Mouse (Mus musculus) lung, postnatal 14 days (tissue): ENCODE measurements at regions not wholly inside any gene's neighbourhood (a gene's known extent, or its start where the extent isn't known, plus 50 kb on each side); places are given as distances from the start of the nearest gene placed in this dataset.
A peak's percentile ranks its signal among the peaks of the same experiment; 100 is the strongest.

Experiments used
- DNase-seq: peaks from one replicate; pipeline ENCODE4 v3.0.0; 2021

- DNase-seq: no peak
Measured at GRCm38 (mm10) chr9:13905086-13905669, 77.7 kb downstream of the Fam76b start.

- no peak for DNase-seq
Measured at GRCm38 (mm10) chr9:13906736-13907135, 79.2 kb downstream of the Fam76b start.

- DNase-seq: no peak
Measured at GRCm38 (mm10) chr9:13909604-13910003, 82.1 kb downstream of the Fam76b start.

GRCm38 (mm10) chr9:13910091-13910490 is 82.6 kb downstream of the Fam76b start:
- DNase-seq: no peak

GRCm38 (mm10) chr9:13913459-13913858 is 85.9 kb downstream of the Fam76b start:
- DNase-seq: no peak

- DNase-seq: no peak
Measured at GRCm38 (mm10) chr9:13914131-13914530, 86.6 kb downstream of the Fam76b start.

GRCm38 (mm10) chr9:13914847-13915246 is 87.3 kb downstream of the Fam76b start:
- DNase-seq: no peak

GRCm38 (mm10) chr9:13916837-13917236 is 89.3 kb downstream of the Fam76b start:
- no peak for DNase-seq

- no peak for DNase-seq
Measured at GRCm38 (mm10) chr9:13918606-13919202, 91.2 kb downstream of the Fam76b start.

GRCm38 (mm10) chr9:13919739-13920410 is 92.4 kb downstream of the Fam76b start:
- no peak for DNase-seq

GRCm38 (mm10) chr9:13920623-13921022 is 93.1 kb downstream of the Fam76b start:
- no peak for DNase-seq

GRCm38 (mm10) chr9:13932001-13932508 is 104.5 kb downstream of the Fam76b start:
- DNase-seq: no peak

GRCm38 (mm10) chr9:13933404-13933803 is 105.9 kb downstream of the Fam76b start:
- no peak for DNase-seq

- DNase-seq: no peak
Measured at GRCm38 (mm10) chr9:13937301-13937700, 109.8 kb downstream of the Fam76b start.

- DNase-seq: no peak
Measured at GRCm38 (mm10) chr9:13946519-13946918, 119.0 kb downstream of the Fam76b start.

- DNase-seq: no peak
Measured at GRCm38 (mm10) chr9:13952157-13952556, 124.6 kb downstream of the Fam76b start.

- DNase-seq: no peak
Measured at GRCm38 (mm10) chr9:13963140-13963763, 135.7 kb downstream of the Fam76b start.

GRCm38 (mm10) chr9:13963796-13964195 is 136.3 kb downstream of the Fam76b start:
- DNase-seq: no peak

- DNase-seq: no peak
Measured at GRCm38 (mm10) chr9:13964256-13964655, 136.7 kb downstream of the Fam76b start.

GRCm38 (mm10) chr9:13966212-13966611 is 138.7 kb downstream of the Fam76b start:
- DNase-seq: no peak

GRCm38 (mm10) chr9:13969262-13969661 is 141.7 kb downstream of the Fam76b start:
- peak; percentile 25 for DNase-seq

- no peak for DNase-seq
Measured at GRCm38 (mm10) chr9:13973600-13973999, 146.1 kb downstream of the Fam76b start.

- DNase-seq: no peak
Measured at GRCm38 (mm10) chr9:13974870-13975269, 147.4 kb downstream of the Fam76b start.

- DNase-seq: no peak
Measured at GRCm38 (mm10) chr9:13978842-13979241, 151.3 kb downstream of the Fam76b start.
